Mouse (Mus musculus) left cerebral cortex, adult 11 months (tissue): ENCODE results near the gene Thap4.
"Not testable (repeated sequence)": the region's sequence is repeated elsewhere in the genome, so short reads cannot be mapped to it uniquely, and the experiment has no call there.

ENCODE experiments used
- DNase-seq: peaks from one replicate; pipeline ENCODE4 v3.0.0; 2022; ENCODE audit warnings: low spot score

Thap4 gene

GRCm38 (mm10) chr1:93754573-93755290 is at the start of gene Thap4:
Gene Thap4, minus strand, starts transcription at chr1:93754864.
- peak; percentile 92 for DNase-seq

- peak; percentile 99 for DNase-seq
Measured at GRCm38 (mm10) chr1:93803556-93804507, 49.2 kb upstream of the Thap4 start, which contains the start of gene Ing5. Gene Ing5, plus strand, starts transcription at chr1:93803965.

- DNase-seq: no peak
Measured at GRCm38 (mm10) chr1:93802771-93803170, 48.1 kb upstream of the Thap4 start.

- peak; percentile 92 for DNase-seq
Measured at GRCm38 (mm10) chr1:93801741-93802238, 47.1 kb upstream of the Thap4 start, which contains the start of gene Dtymk. Gene Dtymk, minus strand, starts transcription at chr1:93801934.

- DNase-seq: no peak
Measured at GRCm38 (mm10) chr1:93800670-93801503, 46.2 kb upstream of the Thap4 start.

- DNase-seq: no peak
Measured at GRCm38 (mm10) chr1:93795886-93796285, 41.2 kb upstream of the Thap4 start.

GRCm38 (mm10) chr1:93794526-93794925 is 39.9 kb upstream of the Thap4 start:
- no peak for DNase-seq

- no peak for DNase-seq
Measured at GRCm38 (mm10) chr1:93786912-93787311, 32.2 kb upstream of the Thap4 start.

GRCm38 (mm10) chr1:93776686-93777085 is 22.0 kb upstream of the Thap4 start:
- DNase-seq: no peak

GRCm38 (mm10) chr1:93769901-93770300 is 15.2 kb upstream of the Thap4 start:
- DNase-seq: no peak

- no peak for DNase-seq
Measured at GRCm38 (mm10) chr1:93767600-93767999, 12.9 kb upstream of the Thap4 start.

- DNase-seq: no peak
Measured at GRCm38 (mm10) chr1:93764871-93765591, 10.4 kb upstream of the Thap4 start.

- DNase-seq: not testable (repeated sequence)
Measured at GRCm38 (mm10) chr1:93763531-93763930, 8.9 kb upstream of the Thap4 start.

- DNase-seq: no peak
Measured at GRCm38 (mm10) chr1:93760076-93760475, 5.4 kb upstream of the Thap4 start.

- DNase-seq: no peak
Measured at GRCm38 (mm10) chr1:93756154-93756553, 1.5 kb upstream of the Thap4 start.

- DNase-seq: no peak
Measured at GRCm38 (mm10) chr1:93755618-93756017, 954 bp upstream of the Thap4 start.

GRCm38 (mm10) chr1:93755291-93755610 is 587 bp upstream of the Thap4 start:
- no peak for DNase-seq

GRCm38 (mm10) chr1:93753911-93754572 is 622 bp downstream of the Thap4 start:
- DNase-seq: no peak

- DNase-seq: no peak
Measured at GRCm38 (mm10) chr1:93751290-93751689, 3.4 kb downstream of the Thap4 start, which contains the start of gene Atg4b. Gene Atg4b, plus strand, starts transcription at chr1:93751500.

GRCm38 (mm10) chr1:93748539-93748938 is 6.1 kb downstream of the Thap4 start:
- DNase-seq: no peak

GRCm38 (mm10) chr1:93746179-93746578 is 8.5 kb downstream of the Thap4 start:
- no peak for DNase-seq
